Mouse (Mus musculus): ENCODE results near the gene Pak1. TPM values are rescaled to one million over a fixed set of nuclear protein-coding genes. Genes with fewer than 3 reads are reported as not detected.

The Pak1 gene
- total and polyA plus RNA-seq, 2 experiments from 2014 or later, result 131 to 162 TPM

- no peak overlapping the region for H3K4me2 ChIP-seq (ENCODE audit: low read depth, low read length, poor library complexity, severe bottlenecking)
These were observed 39.7 kb upstream of the Pak1 start for GRCm38 (mm10) chr7:97748527-97749206.

GRCm38 (mm10) chr7:97749207-97750190 is 38.8 kb upstream of the Pak1 start:
- H3K4me1 ChIP-seq (ENCODE audit: insufficient read depth, low read length), result no peaks in the 10 kb centered on the region
- H3K4me3 ChIP-seq (ENCODE audit: low read depth, low read length), result no peak overlapping the region
- H3K27me3 ChIP-seq (ENCODE audit: insufficient read depth, low read length), result no peaks in the 10 kb centered on the region
- ATAC-seq (ENCODE audit: low FRiP score) (no peak), DNase-seq (ENCODE audit: low spot score) (no peak)
- no peaks in the 10 kb centered on the region for H3K36me3 ChIP-seq (ENCODE audit: insufficient read depth, low read length)
- H3K4me2 ChIP-seq (ENCODE audit: low read depth, low read length, poor library complexity, severe bottlenecking), result no peak overlapping the region
- TF ChIP-seq CTCF (IDR thresholded peaks at IDR 0.05), result no peak
- H3K9me3 ChIP-seq (ENCODE audit: low read length), result no peaks in the 10 kb centered on the region
- H3K27ac ChIP-seq (ENCODE audit: low read depth, low read length), result no peak overlapping the region
- 24% methylated on average over 19 of the region's 19 CpGs for WGBS
- H3K9ac ChIP-seq (replicated peaks; ENCODE audit: low read length, poor library complexity, severe bottlenecking), result no peak overlapping the region

More at GRCm38 (mm10) chr7:97748527-97749206, 39.7 kb upstream of the Pak1 start:
- Histone ChIP-seq H3K9ac (replicated peaks; ENCODE audit: low read length, poor library complexity, severe bottlenecking) (no peak overlapping the region), H3K4me3 (ENCODE audit: low read depth, low read length) (0 out of 2 replicates have a peak overlapping the region, but pooled peaks have one; percentile 1), H3K27me3 (ENCODE audit: insufficient read depth, low read length) (no peaks in the 10 kb centered on the region), H3K4me1 (ENCODE audit: insufficient read depth, low read length) (no peaks in the 10 kb centered on the region), H3K9me3 (ENCODE audit: low read length) (no peaks in the 10 kb centered on the region), H3K36me3 (ENCODE audit: insufficient read depth, low read length) (no peaks in the 10 kb centered on the region), H3K27ac (ENCODE audit: low read depth, low read length) (no peak overlapping the region)
- no peak for DNase-seq (ENCODE audit: low spot score)
- no peak for TF ChIP-seq CTCF (IDR thresholded peaks at IDR 0.05)
- peak; percentile 32; the same call in 1 of the 2 replicates for ATAC-seq (ENCODE audit: low FRiP score)
- 55% methylated on average over 10 of the region's 10 CpGs for WGBS

GRCm38 (mm10) chr7:97756967-97757881 is 31.1 kb upstream of the Pak1 start:
- no peaks in the 10 kb centered on the region for H3K27me3 ChIP-seq (ENCODE audit: insufficient read depth, low read length)
- H3K36me3 ChIP-seq (ENCODE audit: insufficient read depth, low read length), result no peaks in the 10 kb centered on the region
- ATAC-seq (ENCODE audit: low FRiP score) (peak; percentile 87), DNase-seq (ENCODE audit: low spot score) (peak; percentile 64)
- TF ChIP-seq CTCF (IDR thresholded peaks at IDR 0.05), result no peak
- H3K9me3 ChIP-seq (ENCODE audit: low read length), result no peaks in the 10 kb centered on the region
- H3K4me1 ChIP-seq (ENCODE audit: insufficient read depth, low read length), result no peaks in the 10 kb centered on the region
- H3K9ac ChIP-seq (replicated peaks; ENCODE audit: low read length, poor library complexity, severe bottlenecking), result 0 out of 2 replicates have a peak overlapping the region, but pooled peaks have one; percentile 10
- 27% methylated on average over 18 of the region's 18 CpGs for WGBS
- no peak overlapping the region for H3K27ac ChIP-seq (ENCODE audit: low read depth, low read length)
- H3K4me2 ChIP-seq (ENCODE audit: low read depth, low read length, poor library complexity, severe bottlenecking), result peak overlapping the region; percentile 32
- no peak overlapping the region for H3K4me3 ChIP-seq (ENCODE audit: low read depth, low read length)

- H3K9ac ChIP-seq (replicated peaks; ENCODE audit: low read length, poor library complexity, severe bottlenecking), result no peak overlapping the region
- DNase-seq (ENCODE audit: low spot score) (no peak), ATAC-seq (ENCODE audit: low FRiP score) (no peak)
- H3K4me1 ChIP-seq (ENCODE audit: insufficient read depth, low read length), result no peaks in the 10 kb centered on the region
- no peak for TF ChIP-seq CTCF (IDR thresholded peaks at IDR 0.05)
- H3K27ac ChIP-seq (ENCODE audit: low read depth, low read length), result no peak overlapping the region
- H3K27me3 ChIP-seq (ENCODE audit: insufficient read depth, low read length), result no peaks in the 10 kb centered on the region
- H3K4me3 ChIP-seq (ENCODE audit: low read depth, low read length), result no peak overlapping the region
- WGBS, result 86% methylated on average over 11 of the region's 11 CpGs
- no peaks in the 10 kb centered on the region for H3K9me3 ChIP-seq (ENCODE audit: low read length)
- no peaks in the 10 kb centered on the region for H3K36me3 ChIP-seq (ENCODE audit: insufficient read depth, low read length)
- no peak overlapping the region for H3K4me2 ChIP-seq (ENCODE audit: low read depth, low read length, poor library complexity, severe bottlenecking)
These were observed 23.8 kb upstream of the Pak1 start for GRCm38 (mm10) chr7:97764591-97764990.

- no peak overlapping the region for H3K9ac ChIP-seq (replicated peaks; ENCODE audit: low read length, poor library complexity, severe bottlenecking)
- no peak overlapping the region for H3K4me3 ChIP-seq (ENCODE audit: low read depth, low read length)
- H3K27me3 ChIP-seq (ENCODE audit: insufficient read depth, low read length), result no peaks in the 10 kb centered on the region
- DNase-seq (ENCODE audit: low spot score) (no peak), ATAC-seq (ENCODE audit: low FRiP score) (no peak)
- TF ChIP-seq CTCF (IDR thresholded peaks at IDR 0.05), result no peak
- H3K27ac ChIP-seq (ENCODE audit: low read depth, low read length), result no peak overlapping the region
- H3K4me2 ChIP-seq (ENCODE audit: low read depth, low read length, poor library complexity, severe bottlenecking), result no peak overlapping the region
- H3K4me1 ChIP-seq (ENCODE audit: insufficient read depth, low read length), result no peaks in the 10 kb centered on the region
- H3K9me3 ChIP-seq (ENCODE audit: low read length), result no peaks in the 10 kb centered on the region
- WGBS, result 91% methylated on average over 21 of the region's 21 CpGs
- H3K36me3 ChIP-seq (ENCODE audit: insufficient read depth, low read length), result no peaks in the 10 kb centered on the region
These were observed 23.0 kb upstream of the Pak1 start for GRCm38 (mm10) chr7:97765181-97765962.
